Mouse (Mus musculus): ENCODE data around the gene Rnf151.

GRCm38 (mm10) chr17:24739926-24740325, 22.1 kb upstream of the Rnf151 start:
- TF ChIP-seq EP300 (IDR thresholded peaks at IDR 0.05; ENCODE audit: low read depth) (no peak), CTCF (IDR thresholded peaks at IDR 0.05; ENCODE audit: low read depth) (no peak)

Measured in liver, postnatal 0 days (tissue).